Mouse (Mus musculus) lung, postnatal 0 days (tissue): ENCODE data around the gene Gzma.

Experiments used
- CTCF ChIP-seq: IDR thresholded peaks from 2 replicates; pipeline ENCODE4 v1.5.1; 2016; ENCODE audit warnings: antibody characterized with exemption, mild to moderate bottlenecking
- EP300 ChIP-seq: IDR thresholded peaks from 2 replicates; pipeline ENCODE4 v1.6.1; 2016; ENCODE audit warnings: antibody characterized with exemption, mild to moderate bottlenecking, control low read depth

DNA sequence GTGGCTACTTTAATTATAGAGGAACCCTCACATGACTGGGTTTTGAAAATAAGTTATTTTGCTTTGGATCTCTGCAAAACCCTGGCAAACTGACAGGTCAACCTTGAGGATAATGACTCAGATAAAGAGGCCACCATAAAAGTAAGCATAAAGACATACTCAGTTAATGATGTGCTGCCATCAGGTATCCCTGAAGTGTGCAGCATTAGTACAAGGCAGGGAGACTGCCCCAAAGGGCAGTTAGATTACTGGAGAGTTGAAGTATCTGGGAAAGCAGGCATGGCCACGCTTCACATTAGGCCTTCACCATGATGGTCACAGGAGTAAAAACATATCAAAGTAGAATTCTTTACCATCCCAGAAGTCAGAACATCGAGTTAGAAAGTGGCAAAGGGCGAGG lies 55.9 kb downstream of the Gzma start:
- TF ChIP-seq CTCF: no peak
- no peak for TF ChIP-seq EP300
